Mouse (Mus musculus) midbrain, embryonic 11.5 days (tissue): ENCODE measurements around the gene Gigyf1. TPM values are rescaled to one million over a fixed set of nuclear protein-coding genes. Genes with fewer than 3 reads are reported as not detected.
A peak's percentile ranks its signal among the peaks of the same experiment; 100 is the strongest.

Experiments used
- ATAC-seq: fragments of 200-750 bp; cut with Nextera tagmentation; 2 replicates; pipeline ENCODE4 v1.8.0; 2017; ENCODE audit warnings: moderate TSS enrichment, moderate library complexity; ENCODE audit not compliant: low FRiP score
- DNase-seq: peaks from one replicate; pipeline ENCODE4 v3.0.0; 2015; ENCODE audit warnings: low spot score; ENCODE audit errors: missing footprints
- H3K27ac ChIP-seq: fragments of 300-500 bp; sonication (generic); 2 replicates; pipeline ENCODE4 v1.5.1; 2014; ENCODE audit warnings: low read depth, low read length
- H3K27me3 ChIP-seq: fragments of 300-500 bp; sonication (generic); 2 replicates; pipeline ENCODE4 v1.6.1; 2014; ENCODE audit warnings: mild to moderate bottlenecking, low read length, moderate library complexity, mixed read lengths; ENCODE audit not compliant: control insufficient read depth, insufficient read depth
- H3K36me3 ChIP-seq: fragments of 300-500 bp; sonication (generic); 2 replicates; pipeline ENCODE4 v1.6.1; 2014; ENCODE audit warnings: mild to moderate bottlenecking, low read length, moderate library complexity, mixed read lengths; ENCODE audit not compliant: control insufficient read depth, insufficient read depth
- H3K4me1 ChIP-seq: fragments of 300-500 bp; sonication (generic); 2 replicates; pipeline ENCODE4 v1.6.1; 2014; ENCODE audit warnings: low read length; ENCODE audit not compliant: control insufficient read depth, insufficient read depth
- H3K4me2 ChIP-seq: fragments of 300-500 bp; sonication (generic); 2 replicates; pipeline ENCODE4 v1.6.1; 2014; ENCODE audit warnings: mild to moderate bottlenecking, moderate library complexity
- H3K4me3 ChIP-seq: fragments of 300-500 bp; sonication (generic); 2 replicates; pipeline ENCODE4 v1.5.1; 2014; ENCODE audit warnings: low read depth, low read length
- H3K9ac ChIP-seq: fragments of 300-500 bp; sonication (generic); 2 replicates; pipeline ENCODE4 v1.6.1; 2014; ENCODE audit warnings: low read length
- H3K9me3 ChIP-seq: fragments of 300-500 bp; sonication (generic); 2 replicates; pipeline ENCODE4 v1.6.1; 2016; ENCODE audit warnings: low read length; ENCODE audit not compliant: control insufficient read depth
- WGBS: fragments of 180-500 bp; shearing (Covaris S2); extraction: QIAGEN DNeasy Blood & Tissue Kit; methylation state at CpG from one replicate; pipeline ENCODE4 v1.1.7; 2014; 5-methylcytosine and 5-hydroxymethylcytosine counted together
- polyA plus RNA-seq: library from polyadenylated mRNA; unstranded; fragments of >200 nt; fragmentation: Nextera tagmentation; extraction: Ambion mirVana; gene quantifications from 2 replicates; pipeline ENCODE4 v1.2.1, GENCODE M21; 2014

The Gigyf1 gene
- polyA plus RNA-seq, 1 experiment from 2014 or later = 10.5 TPM

- H3K4me2 ChIP-seq = no peak overlapping the region
- no peak for DNase-seq
Observed at GRCm38 (mm10) chr5:137539291-137539801, 21.0 kb downstream of the Gigyf1 start.

GRCm38 (mm10) chr5:137540991-137541390, 22.6 kb downstream of the Gigyf1 start:
- no peaks in the 10 kb centered on the region for H3K27me3 ChIP-seq

More at GRCm38 (mm10) chr5:137539291-137539801, 21.0 kb downstream of the Gigyf1 start:
- Histone ChIP-seq H3K27ac (no peak overlapping the region), H3K36me3 (no peaks in the 10 kb centered on the region), H3K9ac (no peak overlapping the region), H3K4me3 (no peak overlapping the region), H3K9me3 (no peaks in the 10 kb centered on the region), H3K4me1 (no peaks in the 10 kb centered on the region), H3K27me3 (no peaks in the 10 kb centered on the region)
- ATAC-seq = no peak
- 78% methylated on average over 7 of the region's 7 CpGs for WGBS

DNA sequence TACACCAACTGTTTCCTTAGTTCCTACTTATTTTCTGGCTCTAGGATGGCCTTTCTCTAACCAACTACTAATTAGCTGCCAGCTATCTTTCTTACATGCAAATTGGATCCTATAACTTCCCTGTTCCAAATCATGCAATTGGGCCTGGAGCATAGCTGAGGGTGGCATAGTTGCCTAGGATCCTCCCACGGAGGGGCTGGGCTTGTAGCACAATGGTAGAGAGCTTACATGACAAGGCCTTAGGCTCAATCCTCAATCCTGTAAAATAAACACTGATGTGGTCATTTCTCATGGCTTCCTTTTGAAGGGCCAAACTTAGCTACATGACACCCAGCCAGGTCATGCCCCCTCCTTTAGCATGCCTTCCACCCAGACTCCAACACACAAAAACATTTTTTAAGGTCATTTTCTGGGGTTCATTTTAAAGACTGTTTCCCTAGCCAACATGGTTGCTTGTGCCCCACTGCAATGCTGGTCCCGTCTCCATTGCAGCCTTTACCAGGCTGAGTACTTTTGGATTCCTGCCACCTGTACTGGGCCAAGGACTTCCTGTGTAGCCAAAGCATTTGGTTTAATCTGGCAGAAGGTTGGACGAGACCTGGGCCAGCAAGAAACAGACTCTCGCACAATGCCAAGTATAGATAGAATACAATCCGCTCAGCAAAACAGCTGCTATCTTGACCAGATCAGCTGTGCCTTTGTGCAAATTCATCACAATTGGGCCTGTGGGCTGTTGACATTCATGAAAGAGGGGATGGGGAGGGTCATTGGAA, 23.6 kb downstream of the Gigyf1 start:
- H3K4me2 ChIP-seq = no peak overlapping the region
- H3K4me1 ChIP-seq = no peaks in the 10 kb centered on the region
- no peaks in the 10 kb centered on the region for H3K36me3 ChIP-seq
- H3K9ac ChIP-seq = no peak overlapping the region
- H3K4me3 ChIP-seq = no peak overlapping the region
- WGBS = 80% methylated on average over 5 of the region's 5 CpGs
- no peaks in the 10 kb centered on the region for H3K27me3 ChIP-seq
- no peaks in the 10 kb centered on the region for H3K9me3 ChIP-seq
- no peak for DNase-seq
- no peak for ATAC-seq
- H3K27ac ChIP-seq = no peak overlapping the region

More at GRCm38 (mm10) chr5:137540991-137541390, 22.6 kb downstream of the Gigyf1 start:
- H3K4me2 ChIP-seq = no peak overlapping the region
- H3K4me3 ChIP-seq = no peak overlapping the region
- WGBS = 76% methylated on average over 6 of the region's 6 CpGs
- no peaks in the 10 kb centered on the region for H3K36me3 ChIP-seq
- H3K27ac ChIP-seq = no peak overlapping the region
- H3K9me3 ChIP-seq = no peaks in the 10 kb centered on the region
- DNase-seq (no peak), ATAC-seq (no peak)
- H3K9ac ChIP-seq = no peak overlapping the region
- no peaks in the 10 kb centered on the region for H3K4me1 ChIP-seq

GRCm38 (mm10) chr5:137544926-137545325, 26.6 kb downstream of the Gigyf1 start:
- Histone ChIP-seq H3K9me3 (no peaks in the 10 kb centered on the region), H3K36me3 (no peaks in the 10 kb centered on the region), H3K4me3 (no peak overlapping the region), H3K4me1 (no peaks in the 10 kb centered on the region), H3K4me2 (no peak overlapping the region), H3K27me3 (no peaks in the 10 kb centered on the region), H3K9ac (no peak overlapping the region), H3K27ac (no peak overlapping the region)
- DNase-seq = no peak
- ATAC-seq = no peak
- WGBS = 78% methylated on average over 6 of the region's 6 CpGs

DNA sequence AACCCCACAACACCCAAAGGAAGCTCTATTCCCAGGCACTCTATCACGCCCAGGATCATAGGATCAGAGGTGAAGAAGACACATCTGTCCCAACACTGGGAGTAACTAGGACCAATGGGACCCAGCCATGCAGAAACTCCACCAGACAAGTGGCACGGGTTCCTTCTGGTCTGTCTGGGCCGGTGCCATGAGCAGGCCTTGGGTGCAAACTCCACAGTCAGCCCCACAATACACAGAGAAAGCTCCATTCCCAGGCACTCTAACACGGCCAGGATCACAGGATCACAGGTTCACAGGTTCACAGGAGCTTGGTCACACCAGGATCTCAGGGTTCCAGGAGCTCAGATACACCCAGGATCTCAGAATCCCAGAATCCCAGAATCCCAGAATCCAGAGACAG, 27.2 kb downstream of the Gigyf1 start:
- no peak for ATAC-seq
- no peak for DNase-seq
- Histone ChIP-seq H3K36me3 (no peaks in the 10 kb centered on the region), H3K4me1 (no peaks in the 10 kb centered on the region), H3K4me2 (no peak overlapping the region), H3K27me3 (no peaks in the 10 kb centered on the region), H3K27ac (no peak overlapping the region), H3K9ac (no peak overlapping the region), H3K4me3 (no peak overlapping the region), H3K9me3 (no peaks in the 10 kb centered on the region)
- 87% methylated on average over 4 of the region's 4 CpGs for WGBS

DNA sequence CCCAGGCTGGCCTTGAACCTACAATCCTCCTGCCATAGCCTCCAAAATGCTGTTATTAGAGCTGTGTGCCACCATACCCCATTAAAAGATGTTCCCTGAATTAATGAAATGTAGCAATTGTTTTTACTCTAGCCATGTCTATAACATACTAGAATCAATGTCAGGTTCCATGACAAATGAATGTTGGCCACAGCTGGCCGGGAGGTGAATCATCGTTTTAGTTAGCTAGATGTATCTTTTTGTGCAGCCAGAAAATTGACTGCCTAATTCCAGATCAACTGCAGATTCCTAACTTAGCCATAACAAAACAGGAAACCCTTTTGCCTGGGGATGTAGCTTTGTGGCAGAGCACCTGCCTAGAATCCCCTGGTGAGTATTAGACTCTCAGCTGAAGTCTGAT, 31.5 kb downstream of the Gigyf1 start:
- Histone ChIP-seq H3K4me3 (no peak overlapping the region), H3K9ac (no peak overlapping the region), H3K4me2 (no peak overlapping the region), H3K27me3 (no peaks in the 10 kb centered on the region), H3K27ac (no peak overlapping the region), H3K36me3 (no peaks in the 10 kb centered on the region), H3K4me1 (no peaks in the 10 kb centered on the region), H3K9me3 (no peaks in the 10 kb centered on the region)
- 90% methylated on average over 2 of the region's 2 CpGs for WGBS
- ATAC-seq (no peak), DNase-seq (no peak)

DNA sequence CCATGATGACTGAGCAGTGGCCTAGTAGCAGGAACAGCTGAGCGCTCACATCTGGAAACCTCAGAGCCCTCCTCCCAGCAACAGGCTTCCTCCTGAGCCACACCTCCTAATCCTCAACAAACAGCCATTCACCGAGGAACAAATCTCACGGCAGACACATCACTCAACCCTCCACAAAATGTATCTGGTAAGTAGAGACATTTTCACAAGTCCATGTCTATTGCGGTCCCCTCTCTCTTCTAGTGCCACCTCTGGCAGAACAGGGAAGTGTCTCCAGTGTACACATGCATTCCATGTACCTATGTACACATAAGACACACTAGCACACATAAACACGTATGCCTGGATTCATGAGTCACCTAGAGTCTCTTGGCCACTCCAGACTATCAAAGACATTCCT, 32.8 kb downstream of the Gigyf1 start:
- WGBS = 67% methylated on average over 5 of the region's 5 CpGs

DNA sequence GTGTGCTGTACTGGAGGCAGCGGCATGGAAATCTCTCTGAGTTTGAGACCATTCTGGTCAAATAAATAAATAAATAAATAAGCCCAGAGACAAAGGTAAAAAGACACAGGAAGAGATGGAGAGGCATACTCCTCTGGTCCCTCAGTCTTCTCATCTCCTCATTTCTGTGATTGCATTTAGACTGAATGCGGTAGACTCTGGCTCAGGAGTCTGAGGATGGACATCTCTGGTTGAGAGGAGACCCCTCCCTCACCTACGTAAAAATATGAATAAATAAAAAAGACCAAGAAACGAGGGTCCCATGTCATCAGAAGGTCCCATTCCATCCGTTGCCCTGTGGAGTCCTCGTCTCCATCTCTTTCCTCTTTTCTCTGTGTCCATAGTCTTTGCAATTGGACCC, 34.7 kb downstream of the Gigyf1 start:
- Histone ChIP-seq H3K4me2 (peak overlapping the region; percentile 39), H3K4me3 (peak overlapping the region; percentile 33; the same call in 1 of the 2 replicates), H3K9ac (no peak overlapping the region), H3K27ac (no peak overlapping the region), H3K9me3 (no peaks in the 10 kb centered on the region), H3K27me3 (no peaks in the 10 kb centered on the region), H3K36me3 (no peaks in the 10 kb centered on the region), H3K4me1 (no peaks in the 10 kb centered on the region)
- DNase-seq (no peak), ATAC-seq (no peak)
- 26% methylated on average over 6 of the region's 6 CpGs for WGBS

More for the DNA sequence above, 32.8 kb downstream of the Gigyf1 start:
- no peak overlapping the region for H3K27ac ChIP-seq
- DNase-seq (no peak), ATAC-seq (no peak)
- H3K9ac ChIP-seq = no peak overlapping the region
- H3K4me1 ChIP-seq = no peaks in the 10 kb centered on the region
- H3K36me3 ChIP-seq = no peaks in the 10 kb centered on the region
- no peak overlapping the region for H3K4me3 ChIP-seq
- H3K9me3 ChIP-seq = no peaks in the 10 kb centered on the region
- no peak overlapping the region for H3K4me2 ChIP-seq
- no peaks in the 10 kb centered on the region for H3K27me3 ChIP-seq

- H3K27me3 ChIP-seq = no peaks in the 10 kb centered on the region
- DNase-seq = peak; percentile 97
- H3K4me2 ChIP-seq = peak within 1 kb of the TSS; percentile 39
- no peaks in the 10 kb centered on the region for H3K36me3 ChIP-seq
- 2% methylated on average over 37 of the region's 37 CpGs for WGBS
- ATAC-seq = peak; percentile 94
- H3K27ac ChIP-seq = no peak within 1 kb of the TSS
- H3K4me3 ChIP-seq = peak within 1 kb of the TSS; percentile 33
- H3K4me1 ChIP-seq = no peaks in the 10 kb centered on the region
- no peaks in the 10 kb centered on the region for H3K9me3 ChIP-seq
- peak within 1 kb of the TSS; percentile 49 for H3K9ac ChIP-seq
Observed at GRCm38 (mm10) chr5:137553411-137553837, 35.1 kb downstream of the Gigyf1 start, which contains the start of gene Actl6b. TSS of gene Actl6b (plus strand) at chr5:137553517.
